Mouse (Mus musculus) ES-E14 (cell line): ENCODE data around the gene Inpp5b.

ENCODE experiments used
- HCFC1 ChIP-seq: IDR thresholded peaks from 2 replicates; pipeline ENCODE4 v1.6.1; 2012; ENCODE audit warnings: low read length, inconsistent platforms, borderline replicate concordance; ENCODE audit not compliant: insufficient read depth
- ZC3H11A ChIP-seq: IDR thresholded peaks from 2 replicates; pipeline ENCODE4 v1.6.1; 2012; ENCODE audit warnings: low read depth, mild to moderate bottlenecking, inconsistent platforms, low read length, borderline replicate concordance
- ZNF384 ChIP-seq: IDR thresholded peaks from 2 replicates; pipeline ENCODE4 v1.6.1; 2012; ENCODE audit warnings: low read depth, low read length, inconsistent platforms

DNA sequence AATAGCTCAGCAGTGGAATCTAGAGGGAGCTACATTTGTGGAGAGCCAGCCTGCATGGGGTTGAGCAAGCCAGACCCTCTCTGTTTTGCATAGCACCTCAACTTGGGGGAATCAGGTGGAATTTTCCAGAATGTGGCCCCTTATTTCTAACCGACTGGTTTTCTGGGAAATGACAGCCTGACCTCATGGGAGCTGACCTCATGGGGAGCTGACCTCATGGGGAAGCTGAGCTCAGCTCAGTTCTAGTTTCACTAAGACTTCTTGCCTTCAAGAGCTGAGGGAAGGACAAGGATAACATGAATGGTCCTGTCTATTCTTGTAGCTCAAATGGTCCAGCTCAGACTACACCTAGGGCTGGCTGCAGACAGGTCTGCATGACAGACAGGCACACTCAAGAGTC, 2.9 kb upstream of the Inpp5b start:
- TF ChIP-seq ZC3H11A (no peak), ZNF384 (no peak), HCFC1 (no peak)
